Mouse (Mus musculus) ES-E14 (cell line): ENCODE measurements around the gene Dffb. TPM values are rescaled to one million over a fixed set of nuclear protein-coding genes. Genes with fewer than 3 reads are reported as not detected.

ENCODE experiments used
- DNase-seq: peaks from one replicate; pipeline ENCODE4 v3.0.0-alpha.2; 2013; ENCODE audit warnings: low read depth, low spot score
- H3K27ac ChIP-seq: 2 replicates; pipeline ENCODE4 v1.5.1; 2012; ENCODE audit warnings: low read depth, mild to moderate bottlenecking, low read length, moderate library complexity, mixed read lengths; ENCODE audit not compliant: poor library complexity, insufficient read depth, severe bottlenecking
- H3K36me3 ChIP-seq: 2 replicates; pipeline ENCODE4 v1.6.1; 2012; ENCODE audit warnings: mild to moderate bottlenecking, low read length, moderate library complexity, mixed read lengths; ENCODE audit not compliant: control insufficient read depth, poor library complexity, insufficient read depth, severe bottlenecking
- H3K4me1 ChIP-seq, 2 experiments: fragments of 150-350 bp in 1 of 2; sonication (generic) in 1 of 2; 2 replicates each; pipeline ENCODE4 v1.6.1; 2012; ENCODE audit warnings: low read length in 2 of 2, mild to moderate bottlenecking in 1 of 2, mixed read lengths in 1 of 2; ENCODE audit not compliant: control insufficient read depth in 2 of 2, insufficient read depth in 2 of 2, poor library complexity in 1 of 2
- H3K4me3 ChIP-seq, 2 experiments: fragments of 150-350 bp in 1 of 2; sonication (generic) in 1 of 2; 2 replicates each; pipeline ENCODE4 v1.5.1; 2012; ENCODE audit warnings: low read length in 2 of 2, low read depth in 1 of 2, mild to moderate bottlenecking in 1 of 2, mixed read lengths in 1 of 2; ENCODE audit not compliant: insufficient read depth in 1 of 2, poor library complexity in 1 of 2, severe bottlenecking in 1 of 2
- H3K9ac ChIP-seq: 2 replicates; pipeline ENCODE4 v1.6.1; 2012; ENCODE audit warnings: low read depth, mild to moderate bottlenecking, low read length, mixed read lengths; ENCODE audit not compliant: poor library complexity, insufficient read depth, severe bottlenecking
- H3K9me3 ChIP-seq: fragments of 150-350 bp; sonication (generic); 2 replicates; pipeline ENCODE4 v1.6.1; 2012; ENCODE audit warnings: low read depth, mild to moderate bottlenecking, low read length; ENCODE audit not compliant: control insufficient read depth, insufficient read depth
- CHD2 ChIP-seq: IDR thresholded peaks from 2 replicates; pipeline ENCODE4 v1.6.1; 2014; ENCODE audit warnings: mild to moderate bottlenecking, low read depth, low read length, inconsistent platforms
- HCFC1 ChIP-seq: IDR thresholded peaks from 2 replicates; pipeline ENCODE4 v1.6.1; 2012; ENCODE audit warnings: low read length, inconsistent platforms, borderline replicate concordance; ENCODE audit not compliant: insufficient read depth
- MAFK ChIP-seq: IDR thresholded peaks from 2 replicates; pipeline ENCODE4 v1.6.1; 2014; ENCODE audit warnings: mild to moderate bottlenecking, low read depth, low read length, inconsistent platforms; ENCODE audit not compliant: insufficient read depth
- ZC3H11A ChIP-seq: IDR thresholded peaks from 2 replicates; pipeline ENCODE4 v1.6.1; 2012; ENCODE audit warnings: low read depth, mild to moderate bottlenecking, inconsistent platforms, low read length, borderline replicate concordance
- ZNF384 ChIP-seq: IDR thresholded peaks from 2 replicates; pipeline ENCODE4 v1.6.1; 2012; ENCODE audit warnings: low read depth, low read length, inconsistent platforms
- in situ Hi-C, 2 experiments: fragments of 600-800 bp; cut with MboI; formaldehyde crosslinking; loops; one replicate each; pipeline ENCODE4 v1.15.1; 2025; ENCODE audit warnings: low sequenced_read_pairs in 2 of 2, inconsistent platforms in 1 of 2; ENCODE audit not compliant: unreplicated experiment in 2 of 2
- total RNA-seq: library from RNA; depleted of rRNA; stranded (reverse); fragments of 300-350 nt; gene quantifications from 2 replicates; pipeline ENCODE4 v1.2.3, GENCODE M21; 2012

The Dffb gene
- total RNA-seq, 1 experiment = 15.1 TPM

GRCm38 (mm10) chr4:153957444-153958250, 17.3 kb downstream of the Dffb start:
- in situ Hi-C loops = no loop called here
- Histone ChIP-seq H3K9ac (peak overlapping the region; percentile 96), H3K36me3 (peaks cover 29% of the 10 kb centered on the region), H3K4me3 (peak overlapping the region; percentile 78 to 81), H3K4me1 (peaks cover 0 to 2% of the 10 kb centered on the region in 2 experiments; a peak in 2 of 4 replicates), H3K27ac (peak overlapping the region; percentile 50; the same call in 1 of the 2 replicates), H3K9me3 (no peaks in the 10 kb centered on the region)
- no peak for DNase-seq
- TF ChIP-seq HCFC1 = no peak

GRCm38 (mm10) chr4:153956569-153957405, 18.1 kb downstream of the Dffb start, which contains the start of gene A430005L14Rik:
Gene A430005L14Rik, plus strand, starts transcription at chr4:153957237.
- Histone ChIP-seq H3K4me3 (peak within 1 kb of the TSS; percentile 78 to 81), H3K9me3 (no peaks in the 10 kb centered on the region), H3K4me1 (peaks cover 0 to 6% of the 10 kb centered on the region in 2 experiments; a peak in 2 of 4 replicates), H3K9ac (peak within 1 kb of the TSS; percentile 96), H3K27ac (peak within 1 kb of the TSS; percentile 77), H3K36me3 (peaks cover 22% of the 10 kb centered on the region)
- in situ Hi-C loops = no loop called here
- TF ChIP-seq ZNF384 = no peak
- no peak for TF ChIP-seq ZC3H11A
- peak; percentile 87 for TF ChIP-seq HCFC1
- DNase-seq = peak; percentile 90

GRCm38 (mm10) chr4:153955651-153956050, 19.3 kb downstream of the Dffb start:
- DNase-seq = no peak
- H3K27ac ChIP-seq = no peak overlapping the region
- H3K9ac ChIP-seq = no peak overlapping the region; the same call in 1 of the 2 replicates
- peaks cover 13% of the 10 kb centered on the region for H3K36me3 ChIP-seq
- no peak for TF ChIP-seq ZNF384
- in situ Hi-C loops = no loop called here
- H3K9me3 ChIP-seq = no peaks in the 10 kb centered on the region
- H3K4me1 ChIP-seq = peaks cover 0 to 6% of the 10 kb centered on the region in 2 experiments; a peak in 2 of 4 replicates
- no peak overlapping the region for H3K4me3 ChIP-seq

- TF ChIP-seq ZNF384 (no peak), HCFC1 (no peak), MAFK (no peak), CHD2 (no peak), ZC3H11A (no peak)
- Histone ChIP-seq H3K27ac (no peak overlapping the region), H3K36me3 (no peaks in the 10 kb centered on the region), H3K4me1 (peaks cover 0 to 4% of the 10 kb centered on the region in 2 experiments; a peak in 2 of 4 replicates), H3K9ac (no peak overlapping the region), H3K4me3 (no peak overlapping the region), H3K9me3 (no peaks in the 10 kb centered on the region)
- DNase-seq = no peak
- in situ Hi-C loops = no loop called here
Observed at GRCm38 (mm10) chr4:153951692-153952091, 23.2 kb downstream of the Dffb start.
